Mouse (Mus musculus): ENCODE data around the gene Naa20. TPM values are rescaled to one million over a fixed set of nuclear protein-coding genes. Genes with fewer than 3 reads are reported as not detected.

Naa20 gene
- polyA plus RNA-seq, 1 experiment, result 32.1 TPM

GRCm38 (mm10) chr2:145874879-145875482, 26.9 kb upstream of the Naa20 start:
- TF ChIP-seq CTCF (IDR thresholded peaks at IDR 0.05; ENCODE audit: control insufficient read depth, insufficient read depth, insufficient replicate concordance, low read depth, low read length) (no peak), POLR2A (IDR thresholded peaks at IDR 0.05; ENCODE audit: control insufficient read depth, low read depth, low read length) (no peak)
- Histone ChIP-seq H3K4me3 (ENCODE audit: control insufficient read depth, low read depth, low read length) (no peak overlapping the region), H3K4me1 (ENCODE audit: control insufficient read depth, insufficient read depth, low read length) (peaks cover 1% of the 10 kb centered on the region; the same call in 1 of the 2 replicates), H3K36me3 (ENCODE audit: control insufficient read depth, insufficient read depth, low read length) (no peaks in the 10 kb centered on the region), H3K27me3 (ENCODE audit: control insufficient read depth, insufficient read depth, low read length) (no peaks in the 10 kb centered on the region), H3K27ac (ENCODE audit: control insufficient read depth, insufficient read depth, low read depth, low read length) (no peak overlapping the region)

- H3K27ac ChIP-seq (ENCODE audit: control insufficient read depth, insufficient read depth, low read depth, low read length), result no peak overlapping the region
- no peaks in the 10 kb centered on the region for H3K36me3 ChIP-seq (ENCODE audit: control insufficient read depth, insufficient read depth, low read length)
- H3K4me3 ChIP-seq (ENCODE audit: control insufficient read depth, low read depth, low read length), result no peak overlapping the region
- H3K27me3 ChIP-seq (ENCODE audit: control insufficient read depth, insufficient read depth, low read length), result no peaks in the 10 kb centered on the region
- H3K4me1 ChIP-seq (ENCODE audit: control insufficient read depth, insufficient read depth, low read length), result no peaks in the 10 kb centered on the region
- TF ChIP-seq POLR2A (IDR thresholded peaks at IDR 0.05; ENCODE audit: control insufficient read depth, low read depth, low read length) (no peak), CTCF (IDR thresholded peaks at IDR 0.05; ENCODE audit: control insufficient read depth, insufficient read depth, insufficient replicate concordance, low read depth, low read length) (no peak)
Observed at GRCm38 (mm10) chr2:145877191-145877590, 24.7 kb upstream of the Naa20 start.

DNA sequence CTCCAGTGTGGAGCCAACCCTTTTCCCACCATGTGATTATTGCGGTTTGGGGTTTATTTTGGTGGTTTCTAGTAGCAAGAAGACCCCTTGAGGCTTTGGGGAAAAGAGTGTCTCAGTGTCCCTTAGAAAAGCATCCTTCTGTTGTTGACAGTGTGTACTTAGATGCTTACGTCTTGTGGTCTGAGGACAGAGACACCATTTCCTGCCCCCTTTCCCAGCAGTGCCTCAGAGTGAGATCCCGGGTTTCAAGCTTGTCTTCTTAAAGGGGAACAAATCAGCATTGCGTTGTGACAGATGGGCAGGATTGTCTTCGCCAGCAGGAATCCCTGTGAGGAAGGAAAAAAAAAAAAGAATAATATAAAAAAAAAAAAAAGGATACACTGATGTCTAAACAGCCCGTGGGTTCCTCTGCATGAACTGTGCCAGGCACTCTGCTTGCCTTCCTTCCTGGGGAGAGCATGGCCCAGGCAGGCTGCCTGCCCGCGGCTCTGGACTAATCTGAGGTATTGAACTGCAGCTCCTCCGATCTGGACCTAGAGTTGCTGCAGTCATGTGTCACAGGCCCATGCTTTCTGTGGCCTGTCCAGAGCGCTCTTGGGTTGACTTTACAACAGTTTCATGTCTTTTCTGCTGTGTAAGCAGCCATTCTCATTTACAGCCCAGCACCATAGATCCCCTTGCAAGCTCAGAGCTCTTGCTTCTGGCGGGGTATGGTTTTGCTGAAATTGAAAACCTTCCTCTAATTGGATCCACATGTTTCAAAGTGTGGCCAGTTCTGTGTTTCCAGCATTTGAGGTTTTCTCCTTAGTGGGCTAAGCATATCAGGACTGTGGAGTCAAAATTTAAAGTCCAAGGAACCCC, 20.8 kb upstream of the Naa20 start:
- Histone ChIP-seq H3K4me3 (ENCODE audit: control insufficient read depth, low read depth, low read length) (no peak overlapping the region), H3K36me3 (ENCODE audit: control insufficient read depth, insufficient read depth, low read length) (no peaks in the 10 kb centered on the region), H3K27me3 (ENCODE audit: control insufficient read depth, insufficient read depth, low read length) (no peaks in the 10 kb centered on the region), H3K27ac (ENCODE audit: control insufficient read depth, insufficient read depth, low read depth, low read length) (no peak overlapping the region), H3K4me1 (ENCODE audit: control insufficient read depth, insufficient read depth, low read length) (peaks cover 11% of the 10 kb centered on the region)
- TF ChIP-seq POLR2A (IDR thresholded peaks at IDR 0.05; ENCODE audit: control insufficient read depth, low read depth, low read length) (no peak), CTCF (IDR thresholded peaks at IDR 0.05; ENCODE audit: control insufficient read depth, insufficient read depth, insufficient replicate concordance, low read depth, low read length) (no peak)

DNA sequence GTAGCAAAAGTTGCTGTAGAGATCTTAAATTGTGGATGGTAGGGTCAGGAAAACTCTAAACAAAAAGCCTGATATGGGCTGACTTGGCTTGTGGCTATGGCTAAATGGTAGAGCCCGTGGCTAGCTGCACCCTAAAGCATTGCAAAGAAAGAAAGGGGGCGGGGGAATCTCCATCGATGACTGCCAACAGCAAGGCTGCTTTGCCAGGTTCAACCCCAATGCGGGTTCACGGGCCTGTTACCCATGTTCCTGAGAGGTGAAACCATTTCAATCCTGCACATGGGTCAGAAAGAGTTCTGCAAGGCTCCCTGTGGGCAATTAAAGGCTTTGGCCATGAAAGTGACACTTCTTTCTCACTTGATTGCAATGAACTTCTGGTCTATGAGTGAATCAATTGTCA, 20.0 kb upstream of the Naa20 start:
- no peaks in the 10 kb centered on the region for H3K27me3 ChIP-seq (ENCODE audit: control insufficient read depth, insufficient read depth, low read length)
- TF ChIP-seq POLR2A (IDR thresholded peaks at IDR 0.05; ENCODE audit: control insufficient read depth, low read depth, low read length) (no peak), CTCF (IDR thresholded peaks at IDR 0.05; ENCODE audit: control insufficient read depth, insufficient read depth, insufficient replicate concordance, low read depth, low read length) (no peak)
- H3K36me3 ChIP-seq (ENCODE audit: control insufficient read depth, insufficient read depth, low read length), result no peaks in the 10 kb centered on the region
- H3K4me1 ChIP-seq (ENCODE audit: control insufficient read depth, insufficient read depth, low read length), result peaks cover 11% of the 10 kb centered on the region
- H3K4me3 ChIP-seq (ENCODE audit: control insufficient read depth, low read depth, low read length), result no peak overlapping the region
- no peak overlapping the region for H3K27ac ChIP-seq (ENCODE audit: control insufficient read depth, insufficient read depth, low read depth, low read length)

DNA sequence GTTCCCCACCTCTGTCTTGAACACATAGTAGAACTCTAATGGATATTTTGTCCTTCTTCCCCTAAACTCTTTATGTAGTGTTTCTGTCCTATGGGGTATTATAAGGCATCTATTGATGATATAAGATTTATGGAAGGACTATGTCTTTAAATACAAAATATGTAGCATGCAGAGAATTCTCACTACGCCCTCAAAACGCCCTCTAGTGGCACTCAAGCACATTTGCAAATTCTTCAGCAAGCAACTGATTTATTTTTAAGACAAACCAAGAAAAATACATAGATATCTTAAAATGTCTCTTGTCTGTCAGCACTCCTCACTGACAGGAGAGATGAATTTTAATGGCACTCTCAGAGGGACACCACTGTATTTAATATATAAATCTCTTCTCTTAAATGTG, 19.5 kb upstream of the Naa20 start:
- peaks cover 11% of the 10 kb centered on the region for H3K4me1 ChIP-seq (ENCODE audit: control insufficient read depth, insufficient read depth, low read length)
- no peak overlapping the region for H3K27ac ChIP-seq (ENCODE audit: control insufficient read depth, insufficient read depth, low read depth, low read length)
- H3K4me3 ChIP-seq (ENCODE audit: control insufficient read depth, low read depth, low read length), result no peak overlapping the region
- no peaks in the 10 kb centered on the region for H3K36me3 ChIP-seq (ENCODE audit: control insufficient read depth, insufficient read depth, low read length)
- H3K27me3 ChIP-seq (ENCODE audit: control insufficient read depth, insufficient read depth, low read length), result no peaks in the 10 kb centered on the region
- TF ChIP-seq POLR2A (IDR thresholded peaks at IDR 0.05; ENCODE audit: control insufficient read depth, low read depth, low read length) (no peak), CTCF (IDR thresholded peaks at IDR 0.05; ENCODE audit: control insufficient read depth, insufficient read depth, insufficient replicate concordance, low read depth, low read length) (no peak)

GRCm38 (mm10) chr2:145884036-145884912, 17.6 kb upstream of the Naa20 start:
- Histone ChIP-seq H3K4me3 (ENCODE audit: control insufficient read depth, low read depth, low read length) (no peak overlapping the region), H3K4me1 (ENCODE audit: control insufficient read depth, insufficient read depth, low read length) (peaks cover 11% of the 10 kb centered on the region), H3K27me3 (ENCODE audit: control insufficient read depth, insufficient read depth, low read length) (no peaks in the 10 kb centered on the region), H3K27ac (ENCODE audit: control insufficient read depth, insufficient read depth, low read depth, low read length) (peak overlapping the region; percentile 75), H3K36me3 (ENCODE audit: control insufficient read depth, insufficient read depth, low read length) (no peaks in the 10 kb centered on the region)
- TF ChIP-seq CTCF (IDR thresholded peaks at IDR 0.05; ENCODE audit: control insufficient read depth, insufficient read depth, insufficient replicate concordance, low read depth, low read length), result no peak
- TF ChIP-seq POLR2A (IDR thresholded peaks at IDR 0.05; ENCODE audit: control insufficient read depth, low read depth, low read length), result no peak
